Mouse (Mus musculus): ENCODE measurements around the gene Rnpepl1. TPM values are rescaled to one million over a fixed set of nuclear protein-coding genes. Genes with fewer than 3 reads are reported as not detected.
"Not testable (repeated sequence)": the region's sequence is repeated elsewhere in the genome, so short reads cannot be mapped to it uniquely, and the experiment has no call there.

The Rnpepl1 gene
- total RNA-seq, 4 experiments from 2014 or later = 38.0 to 46.2 (median 44.3) TPM

DNA sequence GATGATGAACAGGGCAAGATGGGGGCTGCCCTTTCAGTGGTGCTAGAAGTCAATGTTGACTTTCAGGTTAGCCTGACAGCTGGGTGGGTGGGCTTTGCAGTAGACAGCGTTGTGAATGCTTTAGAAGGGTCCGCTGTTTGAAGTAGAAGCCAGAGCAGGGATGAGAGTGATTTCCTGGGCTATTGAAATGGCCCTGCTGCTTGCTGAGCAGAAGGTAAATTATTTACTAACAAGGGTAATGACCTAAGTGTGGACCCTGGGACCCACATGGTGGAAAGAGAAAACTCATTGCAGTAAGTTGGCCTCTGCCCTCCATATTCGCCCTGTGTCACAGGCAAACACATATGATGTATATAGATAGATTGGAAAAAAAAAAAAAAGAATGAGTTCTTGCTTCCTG, 25.9 kb downstream of the Rnpepl1 start:
- DNase-seq (ENCODE audit: low spot score in 2 of 2) = no peak

GRCm38 (mm10) chr1:92937797-92938196, 27.2 kb downstream of the Rnpepl1 start:
- DNase-seq (ENCODE audit: low spot score in 2 of 2) = no peak

DNA sequence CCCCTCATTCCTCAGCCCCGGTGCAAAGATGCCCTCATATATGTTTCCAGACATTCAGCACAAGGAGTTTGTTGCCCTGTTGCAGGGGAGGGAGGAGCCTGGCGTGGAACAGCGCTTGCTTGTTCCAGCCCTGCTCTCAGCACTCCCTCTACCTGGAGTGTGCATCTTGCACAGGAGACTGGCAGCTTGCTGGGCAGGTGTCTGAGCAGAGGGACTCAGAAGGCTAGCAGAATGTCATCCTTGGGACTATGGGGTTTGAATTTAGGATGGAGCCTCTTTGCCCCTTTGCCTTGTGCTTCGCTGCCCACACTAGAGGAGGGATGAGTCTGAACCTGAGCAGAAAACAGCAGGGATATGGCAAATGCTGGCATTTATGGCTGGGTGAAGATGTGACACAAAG, 29.2 kb downstream of the Rnpepl1 start:
- no peak for DNase-seq (ENCODE audit: low spot score in 2 of 2)

- DNase-seq (ENCODE audit: low spot score in 2 of 2) = no peak
Observed at GRCm38 (mm10) chr1:92943219-92943989, 32.8 kb downstream of the Rnpepl1 start.

- no peak for DNase-seq (ENCODE audit: low spot score in 2 of 2)
Observed at GRCm38 (mm10) chr1:92947966-92948365, 37.4 kb downstream of the Rnpepl1 start.

GRCm38 (mm10) chr1:92949426-92949825, 38.8 kb downstream of the Rnpepl1 start:
- DNase-seq (ENCODE audit: low spot score in 2 of 2) = no peak

- DNase-seq (ENCODE audit: low spot score in 2 of 2) = no peak
Observed at GRCm38 (mm10) chr1:92950607-92951006, 40.0 kb downstream of the Rnpepl1 start, which contains the start of gene Gpr35. TSS of gene Gpr35 (plus strand) at chr1:92950865.

- no peak for DNase-seq (ENCODE audit: low spot score in 2 of 2)
Observed at GRCm38 (mm10) chr1:92953641-92954040, 43.1 kb downstream of the Rnpepl1 start.

DNA sequence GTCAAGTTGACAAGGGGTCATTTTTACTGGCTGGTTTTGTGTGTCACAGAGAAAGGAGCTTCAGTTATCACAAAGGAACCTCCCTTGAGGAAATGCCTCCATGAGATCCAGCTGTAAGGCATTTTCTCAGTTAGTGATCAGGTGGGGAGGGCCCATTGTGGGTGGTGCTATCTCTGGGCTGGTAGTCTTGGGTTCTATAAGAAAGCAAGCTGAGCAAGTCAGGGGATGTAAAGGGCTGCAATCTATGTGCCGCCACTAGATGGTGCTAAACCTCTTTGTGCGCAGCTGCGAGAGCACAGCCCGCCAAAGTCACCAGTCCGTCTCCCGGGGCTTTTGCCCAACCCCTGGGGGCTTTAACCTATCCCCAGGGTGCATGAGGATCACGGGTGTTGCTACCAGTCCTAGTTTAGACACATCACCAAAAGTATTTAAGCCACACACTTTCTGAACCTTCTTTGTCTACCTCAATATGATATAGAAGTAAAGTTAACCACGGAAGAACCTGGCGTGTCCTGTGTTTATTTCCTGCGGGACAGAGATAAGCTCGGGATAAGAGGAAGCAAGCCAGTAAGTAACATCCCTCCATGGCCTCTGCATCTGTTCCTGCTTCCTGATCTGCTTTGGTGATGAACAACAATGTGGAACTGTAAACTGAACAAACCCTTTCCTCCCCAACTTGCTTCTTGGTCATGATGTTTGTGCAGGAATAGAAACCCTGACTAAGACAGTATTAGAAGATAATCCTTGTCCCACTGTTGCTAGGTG, 46.2 kb downstream of the Rnpepl1 start:
- DNase-seq (ENCODE audit: low spot score in 2 of 2) = peak; percentile 44 to 81

- no peak for DNase-seq (ENCODE audit: low spot score in 2 of 2)
Observed at GRCm38 (mm10) chr1:92958999-92959398, 48.4 kb downstream of the Rnpepl1 start.

GRCm38 (mm10) chr1:92970791-92971190, 60.2 kb downstream of the Rnpepl1 start:
- DNase-seq (ENCODE audit: low spot score in 2 of 2) = not testable (repeated sequence)

- no peak for DNase-seq (ENCODE audit: low spot score in 2 of 2)
Observed at GRCm38 (mm10) chr1:92971879-92972795, 61.6 kb downstream of the Rnpepl1 start.

DNA sequence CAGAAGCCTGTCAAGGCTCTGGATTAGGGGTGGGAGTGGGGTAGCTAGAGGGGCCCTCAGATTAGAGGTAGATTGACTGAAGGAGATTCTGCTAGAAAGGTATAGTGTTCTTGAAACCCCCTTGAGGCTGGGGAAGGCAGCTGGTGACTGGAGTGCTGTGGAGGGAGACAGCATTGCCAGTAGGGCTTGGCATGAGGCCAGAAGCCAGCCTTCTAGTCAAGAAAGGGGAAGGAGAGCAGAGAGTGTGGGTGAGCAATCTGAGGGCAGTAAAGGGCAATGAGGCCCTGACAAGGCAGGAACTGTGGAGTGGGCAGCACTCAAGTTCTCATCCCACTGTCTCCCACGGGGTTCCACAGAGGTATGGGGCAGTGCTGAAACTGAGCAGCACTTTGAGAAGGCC, 62.3 kb downstream of the Rnpepl1 start:
- DNase-seq (ENCODE audit: low spot score in 2 of 2) = no peak

Other genes with a start within 250 kb of the Rnpepl1 start
- 100 to 1,000 TPM; 120 to 145 (median 132) TPM for gene Gpc1, start 79.1 kb upstream of the Rnpepl1 start, total RNA-seq (2022)
- under 1 TPM; 0.31 to 0.37 (median 0.36) TPM for gene Ankmy1, start 7.9 kb upstream of the Rnpepl1 start, total RNA-seq (2022)
- 10 to 100 TPM; 13.9 to 16.5 (median 15.6) TPM for gene Dusp28, start 3.8 kb upstream of the Rnpepl1 start, total RNA-seq (2022)
- gene Capn10, start 23.6 kb downstream of the Rnpepl1 start, total RNA-seq (2022) = 10 to 100 TPM; 39.9 to 46.3 (median 43.1) TPM
- under 1 TPM in 3 of 4 experiments, not detected in 1; 0.39 to 0.61 (median 0.51) TPM for gene Gpr35, start 40.1 kb downstream of the Rnpepl1 start, total RNA-seq (2022)
- gene Aqp12, start 95.6 kb downstream of the Rnpepl1 start, total RNA-seq (2022) = not detected
- 100 to 1,000 TPM; 681 to 718 (median 697) TPM for gene Kif1a, start 191.2 kb downstream of the Rnpepl1 start, total RNA-seq (2022)
- gene Agxt, start 224.5 kb downstream of the Rnpepl1 start, total RNA-seq (2022) = not detected

Data from layer of hippocampus, adult 8-10 months (tissue).